Mouse (Mus musculus) cerebellum, adult 2 months (tissue): ENCODE data around the gene Ptgis.

Experiments used
- CTCF ChIP-seq: fragments of 200-500 bp; IDR thresholded peaks from 2 replicates; pipeline ENCODE4 v1.5.1; 2011; ENCODE audit warnings: low read depth, mild to moderate bottlenecking, control low read depth, low read length, moderate library complexity, borderline replicate concordance; ENCODE audit not compliant: insufficient read depth
- POLR2A ChIP-seq: fragments of 200-500 bp; IDR thresholded peaks from 2 replicates; pipeline ENCODE4 v1.6.1; 2011; ENCODE audit warnings: low read length, control low read depth, borderline replicate concordance; ENCODE audit not compliant: insufficient read depth

- TF ChIP-seq CTCF (no peak), POLR2A (no peak)
Observed at GRCm38 (mm10) chr2:167280986-167281310, 40.5 kb upstream of the Ptgis start.
